Mouse (Mus musculus) MEL (cell line): ENCODE data around the gene Fam155a. TPM values are rescaled to one million over a fixed set of nuclear protein-coding genes. Genes with fewer than 3 reads are reported as not detected.

Experiments
- DNase-seq: peaks from one replicate; pipeline ENCODE4 v3.0.0; 2011; ENCODE audit warnings: low read depth, low spot score
- H3K27ac ChIP-seq: 2 replicates; pipeline ENCODE4 v1.5.1; 2012; ENCODE audit warnings: low read depth, mild to moderate bottlenecking, control low read depth, low read length, moderate library complexity; ENCODE audit not compliant: control insufficient read depth
- H3K27me3 ChIP-seq, 2 experiments: fragments of 150-350 bp in 1 of 2; sonication (generic) in 1 of 2; 2 replicates each; pipeline ENCODE4 v1.6.1; 2012; ENCODE audit warnings: low read length in 2 of 2, mild to moderate bottlenecking in 2 of 2, improper control_type of control experiment in 1 of 2, moderate library complexity in 1 of 2; ENCODE audit not compliant: insufficient read depth in 2 of 2, control insufficient read depth in 1 of 2
- H3K36me3 ChIP-seq, 2 experiments: 2 replicates each; pipeline ENCODE4 v1.6.1; 2012 to 2014; ENCODE audit warnings: low read length in 2 of 2, improper control_type of control experiment in 1 of 2, inconsistent platforms in 1 of 2, mild to moderate bottlenecking in 1 of 2; ENCODE audit not compliant: insufficient read depth in 2 of 2, control insufficient read depth in 1 of 2
- H3K4me1 ChIP-seq, 2 experiments: fragments of 150-350 bp in 1 of 2; sonication (generic) in 1 of 2; 2 replicates each; pipeline ENCODE4 v1.6.1; 2012; ENCODE audit warnings: low read length in 2 of 2, improper control_type of control experiment in 1 of 2, mild to moderate bottlenecking in 1 of 2; ENCODE audit not compliant: insufficient read depth in 2 of 2, control insufficient read depth in 1 of 2
- H3K4me3 ChIP-seq, 2 experiments: fragments of 150-350 bp in 1 of 2; sonication (generic) in 1 of 2; 2 replicates each; pipeline ENCODE4 v1.5.1; 2012; ENCODE audit warnings: low read depth in 2 of 2, low read length in 2 of 2, mild to moderate bottlenecking in 2 of 2, moderate library complexity in 2 of 2, control low read depth in 1 of 2, improper control_type of control experiment in 1 of 2; ENCODE audit not compliant: control insufficient read depth in 1 of 2, insufficient read depth in 1 of 2
- H3K79me2 ChIP-seq: 2 replicates; pipeline ENCODE4 v1.6.1; 2012; ENCODE audit warnings: mild to moderate bottlenecking, low read length, moderate library complexity; ENCODE audit not compliant: control insufficient read depth, poor library complexity, insufficient read depth
- H3K9ac ChIP-seq: 2 replicates; pipeline ENCODE4 v1.6.1; 2012; ENCODE audit warnings: low read depth, mild to moderate bottlenecking, control low read depth, low read length, moderate library complexity; ENCODE audit not compliant: control insufficient read depth, poor library complexity, severe bottlenecking
- H3K9me3 ChIP-seq: fragments of 150-350 bp; sonication (generic); replicated peaks from 2 replicates; pipeline ENCODE4 v1.6.1; 2012; ENCODE audit warnings: mild to moderate bottlenecking, low read length, improper control_type of control experiment, moderate library complexity; ENCODE audit not compliant: insufficient read depth
- BHLHE40 ChIP-seq: IDR thresholded peaks from 2 replicates; pipeline ENCODE4 v1.6.1; 2012; ENCODE audit warnings: low read depth, mild to moderate bottlenecking, inconsistent platforms, low read length, improper control_type of control experiment, borderline replicate concordance
- CHD1 ChIP-seq: IDR thresholded peaks from 2 replicates; pipeline ENCODE4 v1.6.1; 2012; ENCODE audit warnings: low read depth, mild to moderate bottlenecking, inconsistent platforms, low read length, improper control_type of control experiment
- CHD2 ChIP-seq: IDR thresholded peaks from 2 replicates; pipeline ENCODE4 v1.6.1; 2011; ENCODE audit warnings: low read length, improper control_type of control experiment
- CTCF ChIP-seq, 3 experiments: IDR thresholded peaks in 2 of 3; conservative IDR thresholded peaks in 1 of 3; 2 replicates each; pipeline ENCODE4 v1.5.1; 2011 to 2012; ENCODE audit warnings: low read length in 3 of 3, low read depth in 2 of 3, mild to moderate bottlenecking in 2 of 3, improper control_type of control experiment in 1 of 3, inconsistent platforms in 1 of 3, mixed read lengths in 1 of 3, moderate library complexity in 1 of 3; ENCODE audit not compliant: control insufficient read depth in 1 of 3, insufficient read depth in 1 of 3, poor library complexity in 1 of 3, severe bottlenecking in 1 of 3
- ELF1 ChIP-seq: IDR thresholded peaks from 2 replicates; pipeline ENCODE4 v1.6.1; 2014; ENCODE audit warnings: low read depth, mild to moderate bottlenecking, inconsistent platforms, low read length, improper control_type of control experiment, moderate library complexity
- EP300 ChIP-seq, 2 experiments: IDR thresholded peaks; 2 replicates each; pipeline ENCODE4 v1.6.1; 2011; ENCODE audit warnings: improper control_type of control experiment in 2 of 2, low read length in 2 of 2, low read depth in 1 of 2, mild to moderate bottlenecking in 1 of 2
- ETS1 ChIP-seq: IDR thresholded peaks from 2 replicates; pipeline ENCODE4 v1.6.1; 2012; ENCODE audit warnings: low read depth, mild to moderate bottlenecking, inconsistent platforms, low read length, improper control_type of control experiment, moderate library complexity
- JUND ChIP-seq: IDR thresholded peaks from 2 replicates; pipeline ENCODE4 v1.6.1; 2011; ENCODE audit warnings: low read depth, mild to moderate bottlenecking, improper control_type of control experiment, low read length
- KAT2A ChIP-seq: conservative IDR thresholded peaks from 2 replicates; pipeline ENCODE4 v1.6.1; 2012; ENCODE audit warnings: low read depth, low read length, improper control_type of control experiment, inconsistent platforms
- MAFK ChIP-seq: IDR thresholded peaks from 2 replicates; pipeline ENCODE4 v1.6.1; 2011; ENCODE audit warnings: low read depth, mild to moderate bottlenecking, low read length, improper control_type of control experiment, borderline replicate concordance
- MAZ ChIP-seq: IDR thresholded peaks from 2 replicates; pipeline ENCODE4 v1.6.1; 2012; ENCODE audit warnings: low read depth, mild to moderate bottlenecking, inconsistent platforms, low read length, improper control_type of control experiment
- MYB ChIP-seq: IDR thresholded peaks from 2 replicates; pipeline ENCODE4 v1.6.1; 2011; ENCODE audit warnings: mild to moderate bottlenecking, low read depth, low read length, improper control_type of control experiment
- NELFE ChIP-seq: IDR thresholded peaks from 2 replicates; pipeline ENCODE4 v1.6.1; 2011; ENCODE audit warnings: low read depth, low read length, improper control_type of control experiment
- NRF1 ChIP-seq: IDR thresholded peaks from 2 replicates; pipeline ENCODE4 v1.6.1; 2014; ENCODE audit warnings: low read depth, mild to moderate bottlenecking, inconsistent platforms, low read length, improper control_type of control experiment, moderate library complexity; ENCODE audit not compliant: poor library complexity, insufficient read depth, severe bottlenecking
- POLR2A ChIP-seq, 2 experiments: IDR thresholded peaks; 2 replicates each; pipeline ENCODE4 v1.6.1; 2011 to 2012; ENCODE audit warnings: low read length in 2 of 2, mild to moderate bottlenecking in 2 of 2, control low read depth in 1 of 2, improper control_type of control experiment in 1 of 2, low read depth in 1 of 2, moderate library complexity in 1 of 2; ENCODE audit not compliant: control insufficient read depth in 1 of 2, insufficient read depth in 1 of 2, poor library complexity in 1 of 2
- POLR2AphosphoS2 ChIP-seq: IDR thresholded peaks from 2 replicates; pipeline ENCODE4 v1.6.1; 2011; ENCODE audit warnings: low read length, improper control_type of control experiment
- RAD21 ChIP-seq: IDR thresholded peaks from 2 replicates; pipeline ENCODE4 v1.6.1; 2011; ENCODE audit warnings: mild to moderate bottlenecking, low read depth, low read length, improper control_type of control experiment
- RCOR1 ChIP-seq: IDR thresholded peaks from 2 replicates; pipeline ENCODE4 v1.6.1; 2012; ENCODE audit warnings: low read depth, mild to moderate bottlenecking, inconsistent platforms, low read length, improper control_type of control experiment
- SMC3 ChIP-seq: IDR thresholded peaks from 2 replicates; pipeline ENCODE4 v1.6.1; 2011; ENCODE audit warnings: low read depth, low read length, improper control_type of control experiment
- TBP ChIP-seq: IDR thresholded peaks from 2 replicates; pipeline ENCODE4 v1.8.0; 2011; ENCODE audit warnings: low read depth, low read length, improper control_type of control experiment
- TCF12 ChIP-seq: IDR thresholded peaks from 2 replicates; pipeline ENCODE4 v1.6.1; 2014; ENCODE audit warnings: low read depth, mild to moderate bottlenecking, inconsistent platforms, low read length, improper control_type of control experiment, moderate library complexity
- UBTF ChIP-seq: IDR thresholded peaks from 2 replicates; pipeline ENCODE4 v1.6.1; 2012; ENCODE audit warnings: low read depth, mild to moderate bottlenecking, inconsistent platforms, low read length, improper control_type of control experiment, moderate library complexity, borderline replicate concordance; ENCODE audit not compliant: insufficient read depth
- ZC3H11A ChIP-seq: IDR thresholded peaks from 2 replicates; pipeline ENCODE4 v1.6.1; 2012; ENCODE audit warnings: low read depth, mild to moderate bottlenecking, inconsistent platforms, low read length, improper control_type of control experiment
- ZKSCAN1 ChIP-seq: IDR thresholded peaks from 2 replicates; pipeline ENCODE4 v1.6.1; 2012; ENCODE audit warnings: low read depth, mild to moderate bottlenecking, inconsistent platforms, low read length, improper control_type of control experiment, moderate library complexity
- ZMIZ1 ChIP-seq: IDR thresholded peaks from 2 replicates; pipeline ENCODE4 v1.6.1; 2012; ENCODE audit warnings: low read depth, mild to moderate bottlenecking, inconsistent platforms, low read length, improper control_type of control experiment, moderate library complexity
- ZNF384 ChIP-seq: IDR thresholded peaks from 2 replicates; pipeline ENCODE4 v1.6.1; 2012; ENCODE audit warnings: low read depth, mild to moderate bottlenecking, inconsistent platforms, low read length, improper control_type of control experiment
- polyA plus RNA-seq, 2 experiments: library from polyadenylated mRNA; stranded (reverse) in 1 of 2; unstranded in 1 of 2; fragments of >175 nt in 1 of 2; fragments of >200 nt in 1 of 2; gene quantifications; 2 replicates each; pipeline versions ENCODE4 v1.2.1 to v1.2.4; 2012; ENCODE audit warnings: low replicate concordance in 2 of 2, low read depth in 1 of 2; ENCODE audit not compliant: insufficient read length in 2 of 2, insufficient read depth in 1 of 2, missing spikeins in 1 of 2
- total RNA-seq: library from RNA; depleted of rRNA; stranded (reverse); fragments of 300-350 nt; gene quantifications from 2 replicates; pipeline ENCODE4 v1.2.3, GENCODE M21; 2012

The Fam155a gene
- total and polyA plus RNA-seq, 3 experiments = not detected

GRCm38 (mm10) chr8:9342998-9343397 is 428.0 kb downstream of the Fam155a start:
- H3K9ac ChIP-seq = no peak overlapping the region
- no peak overlapping the region for H3K4me3 ChIP-seq
- no peaks in the 10 kb centered on the region for H3K27me3 ChIP-seq
- no peaks in the 10 kb centered on the region for H3K79me2 ChIP-seq
- H3K4me1 ChIP-seq = no peaks in the 10 kb centered on the region
- TF ChIP-seq CTCF (IDR thresholded peaks at IDR 0.05 in 2 of 3, conservative IDR thresholded peaks at IDR 0.05 in 1 of 3; ENCODE audit: control insufficient read depth in 1 of 3, insufficient read depth in 1 of 3, low read depth in 2 of 3, low read length in 3 of 3, poor library complexity in 1 of 3, severe bottlenecking in 1 of 3) = no peak
- no peak for TF ChIP-seq MYB
- TF ChIP-seq BHLHE40 = no peak
- no peak for TF ChIP-seq NELFE
- no peak for TF ChIP-seq CHD1
- TF ChIP-seq MAZ = no peak
- TF ChIP-seq MAFK = no peak
- TF ChIP-seq SMC3 = no peak
- TF ChIP-seq RAD21 = no peak
- TF ChIP-seq ETS1 = no peak
- no peak for TF ChIP-seq TCF12
- no peak for TF ChIP-seq UBTF
- no peak for TF ChIP-seq ZKSCAN1
- TF ChIP-seq RCOR1 = no peak
- no peak for TF ChIP-seq POLR2AphosphoS2
- TF ChIP-seq ZMIZ1 = no peak
- TF ChIP-seq CHD2 = no peak
- no peak for TF ChIP-seq ZNF384
- no peak for TF ChIP-seq POLR2A (IDR thresholded peaks at IDR 0.05; ENCODE audit: control insufficient read depth in 1 of 2, insufficient read depth in 1 of 2, low read depth in 1 of 2, low read length in 2 of 2, poor library complexity in 1 of 2)
- no peak for TF ChIP-seq KAT2A
- H3K36me3 ChIP-seq = no peaks in the 10 kb centered on the region
- H3K27ac ChIP-seq = no peak overlapping the region
- H3K9me3 ChIP-seq = no peaks in the 10 kb centered on the region
- DNase-seq = no peak

DNA sequence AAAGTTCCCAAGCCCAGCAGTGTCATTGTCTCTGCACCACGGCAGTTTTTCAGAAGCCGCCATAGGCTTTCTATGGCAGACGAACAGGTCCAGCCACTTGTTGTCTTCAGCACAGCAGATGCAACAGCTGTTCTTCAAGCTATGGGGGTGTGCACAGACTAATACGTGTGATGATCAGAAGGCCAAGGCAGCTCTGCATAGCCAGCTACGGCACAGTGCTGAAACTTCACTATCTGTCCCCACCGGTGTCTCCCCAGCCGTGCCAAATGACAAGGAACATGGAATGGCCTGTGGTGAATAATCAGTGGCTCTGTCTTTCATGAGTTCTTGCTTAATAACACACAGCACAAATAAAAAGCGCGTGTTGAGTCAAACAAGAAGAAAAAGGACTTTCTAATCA is 428.4 kb downstream of the Fam155a start:
- no peak for DNase-seq
- no peak overlapping the region for H3K9ac ChIP-seq
- no peaks in the 10 kb centered on the region for H3K9me3 ChIP-seq
- H3K4me3 ChIP-seq = no peak overlapping the region
- TF ChIP-seq RCOR1 (no peak), SMC3 (no peak), MAZ (no peak), EP300 (IDR thresholded peaks at IDR 0.05; ENCODE audit: low read depth in 1 of 2, low read length in 2 of 2) (no peak), ETS1 (no peak), CTCF (IDR thresholded peaks at IDR 0.05 in 2 of 3, conservative IDR thresholded peaks at IDR 0.05 in 1 of 3; ENCODE audit: control insufficient read depth in 1 of 3, insufficient read depth in 1 of 3, low read depth in 2 of 3, low read length in 3 of 3, poor library complexity in 1 of 3, severe bottlenecking in 1 of 3) (no peak), ZC3H11A (no peak), NELFE (no peak), ELF1 (no peak), RAD21 (no peak), JUND (no peak), NRF1 (no peak), TBP (no peak)
- no peak overlapping the region for H3K27ac ChIP-seq
- H3K4me1 ChIP-seq = no peaks in the 10 kb centered on the region
- no peaks in the 10 kb centered on the region for H3K36me3 ChIP-seq
- H3K79me2 ChIP-seq = no peaks in the 10 kb centered on the region
- H3K27me3 ChIP-seq = no peaks in the 10 kb centered on the region
